Mouse (Mus musculus) kidney, postnatal 25 days (tissue): ENCODE measurements around the gene Mybpc2.

Source experiments
- DNase-seq, 2 experiments: peaks; one replicate each; pipeline ENCODE4 v3.0.0; 2021; ENCODE audit warnings: mixed read lengths in 2 of 2

Mybpc2 gene

DNA sequence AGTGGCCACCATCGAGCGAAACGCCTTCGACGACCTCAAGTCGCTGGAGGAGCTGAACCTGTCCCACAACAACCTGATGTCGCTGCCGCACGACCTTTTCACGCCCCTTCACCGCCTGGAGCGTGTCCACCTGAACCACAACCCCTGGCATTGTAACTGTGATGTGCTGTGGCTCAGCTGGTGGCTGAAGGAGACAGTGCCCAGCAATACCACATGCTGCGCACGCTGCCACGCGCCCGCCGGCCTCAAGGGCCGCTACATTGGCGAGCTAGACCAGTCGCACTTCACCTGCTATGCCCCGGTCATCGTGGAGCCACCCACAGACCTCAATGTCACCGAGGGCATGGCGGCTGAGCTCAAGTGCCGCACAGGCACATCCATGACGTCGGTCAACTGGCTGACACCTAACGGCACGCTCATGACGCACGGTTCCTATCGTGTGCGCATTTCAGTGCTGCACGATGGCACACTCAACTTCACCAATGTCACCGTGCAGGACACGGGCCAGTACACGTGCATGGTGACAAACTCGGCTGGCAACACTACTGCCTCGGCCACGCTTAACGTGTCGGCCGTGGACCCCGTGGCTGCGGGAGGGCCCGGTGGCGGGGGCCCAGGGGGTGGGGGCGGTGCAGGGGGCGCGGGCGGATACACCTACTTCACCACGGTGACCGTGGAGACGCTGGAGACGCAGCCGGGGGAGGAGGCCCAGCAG lies 62.8 kb downstream of the Mybpc2 start:
- DNase-seq: no peak

DNA sequence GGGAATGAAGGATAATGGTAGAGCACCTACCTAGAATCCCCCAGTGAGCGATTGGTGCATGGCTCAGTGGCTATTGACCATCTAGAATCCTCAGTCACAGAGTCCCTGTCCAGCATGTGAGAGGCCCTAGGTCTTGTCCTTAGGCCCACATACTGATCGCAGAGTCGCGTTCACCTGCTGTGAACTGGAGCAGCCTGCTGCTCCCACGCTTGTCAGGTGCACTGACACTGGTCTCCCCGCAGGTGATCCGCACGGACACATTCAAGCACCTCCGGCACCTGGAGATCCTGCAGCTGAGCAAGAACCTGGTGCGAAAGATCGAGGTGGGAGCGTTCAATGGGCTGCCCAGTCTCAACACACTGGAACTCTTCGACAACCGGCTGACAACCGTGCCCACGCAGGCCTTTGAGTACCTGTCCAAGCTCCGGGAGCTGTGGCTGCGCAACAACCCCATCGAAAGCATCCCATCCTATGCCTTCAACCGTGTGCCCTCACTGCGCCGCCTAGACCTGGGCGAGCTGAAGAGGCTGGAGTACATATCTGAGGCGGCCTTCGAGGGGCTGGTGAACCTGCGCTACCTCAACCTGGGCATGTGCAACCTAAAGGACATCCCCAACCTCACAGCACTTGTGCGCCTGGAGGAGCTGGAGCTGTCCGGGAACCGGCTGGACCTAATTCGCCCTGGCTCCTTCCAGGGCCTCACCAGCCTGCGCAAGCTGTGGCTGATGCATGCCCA lies 63.5 kb downstream of the Mybpc2 start:
- DNase-seq: no peak

DNA sequence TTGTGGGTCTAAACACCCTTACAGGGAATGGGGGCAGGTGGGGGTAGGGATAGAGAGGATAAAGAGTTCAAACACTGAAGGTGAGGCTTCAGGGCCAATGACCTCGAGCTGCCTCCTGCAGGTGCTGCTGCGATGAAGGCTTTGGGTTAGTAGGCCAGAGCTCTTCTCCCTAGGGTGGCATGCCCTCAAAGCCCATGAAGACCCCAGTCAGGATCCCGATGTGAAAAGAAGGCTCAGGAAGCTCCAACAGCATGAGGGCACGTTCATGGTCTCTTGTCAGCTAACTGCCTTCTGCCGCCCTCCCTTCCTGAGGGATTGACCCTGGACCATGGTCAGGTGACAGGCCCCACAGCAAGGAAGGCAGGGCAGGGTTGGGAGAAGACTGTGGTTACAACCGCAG lies 64.4 kb downstream of the Mybpc2 start:
- DNase-seq: no peak

DNA sequence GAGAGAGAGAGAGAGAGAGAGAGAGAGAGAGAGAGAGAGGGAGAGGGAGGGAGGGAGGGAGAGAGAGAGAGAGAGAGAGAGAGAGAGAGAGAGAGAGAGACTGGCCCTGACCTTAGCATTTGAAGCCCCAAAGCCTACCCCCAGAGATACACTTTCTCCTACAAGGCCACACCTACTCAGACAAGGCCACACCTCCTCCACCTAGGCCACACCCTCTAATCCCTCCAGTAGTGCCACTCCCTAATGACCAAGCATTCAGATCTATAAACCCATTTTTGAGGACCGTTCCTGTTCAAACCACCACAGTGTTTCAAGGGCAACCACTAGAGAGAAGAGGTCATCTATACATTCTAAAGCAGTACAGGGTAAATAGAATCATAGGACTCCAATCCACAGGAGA lies 68.2 kb downstream of the Mybpc2 start:
- no peak for DNase-seq

DNA sequence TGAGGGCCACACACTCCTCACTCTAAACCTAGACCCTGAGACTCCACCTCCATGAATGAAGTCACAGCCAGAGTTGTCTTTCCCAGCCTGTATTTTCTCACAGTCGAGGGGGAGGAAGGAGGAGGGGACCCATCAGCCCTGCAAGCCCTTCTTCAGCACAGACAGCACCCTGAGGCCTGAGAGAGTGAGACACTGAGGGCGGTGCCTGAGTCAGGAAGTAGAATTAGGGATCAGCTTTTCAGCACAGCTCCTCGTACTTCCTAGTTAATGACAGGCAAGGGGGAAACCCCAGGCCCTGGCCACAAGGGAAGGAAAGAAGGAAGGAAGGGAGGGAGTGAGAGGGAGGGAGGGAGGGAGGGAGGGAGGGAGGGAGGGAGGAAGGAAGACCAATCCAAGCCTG lies 71.2 kb downstream of the Mybpc2 start:
- DNase-seq: no peak
